Mouse (Mus musculus): ENCODE measurements around the gene Slc16a11.
A peak's percentile ranks its signal among the peaks of the same experiment; 100 is the strongest.

Slc16a11 gene

GRCm38 (mm10) chr11:70200036-70200608, 12.4 kb upstream of the Slc16a11 start:
- no peak for DNase-seq (ENCODE audit: low read depth)

DNA sequence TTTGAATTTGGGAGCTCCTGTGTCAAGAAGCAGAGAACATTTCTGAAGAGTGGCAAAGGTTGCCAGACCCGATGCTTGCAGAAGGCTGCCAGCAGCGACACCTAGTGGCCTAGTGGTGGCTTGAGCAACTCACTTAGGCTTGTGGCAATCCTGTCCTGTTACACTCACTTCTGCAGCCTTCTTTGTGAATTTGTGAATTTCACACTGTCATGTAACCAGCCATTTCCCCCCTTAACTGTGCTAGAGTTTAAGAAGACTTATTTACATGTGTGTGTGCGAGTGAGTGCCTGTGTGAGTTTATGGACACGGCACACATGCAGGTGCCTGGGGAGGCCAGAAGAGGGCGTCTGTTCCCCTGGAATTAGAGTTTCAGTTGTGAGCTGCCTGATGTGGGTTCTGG, 10.9 kb upstream of the Slc16a11 start:
- DNase-seq (ENCODE audit: low read depth) = peak; percentile 63

DNA sequence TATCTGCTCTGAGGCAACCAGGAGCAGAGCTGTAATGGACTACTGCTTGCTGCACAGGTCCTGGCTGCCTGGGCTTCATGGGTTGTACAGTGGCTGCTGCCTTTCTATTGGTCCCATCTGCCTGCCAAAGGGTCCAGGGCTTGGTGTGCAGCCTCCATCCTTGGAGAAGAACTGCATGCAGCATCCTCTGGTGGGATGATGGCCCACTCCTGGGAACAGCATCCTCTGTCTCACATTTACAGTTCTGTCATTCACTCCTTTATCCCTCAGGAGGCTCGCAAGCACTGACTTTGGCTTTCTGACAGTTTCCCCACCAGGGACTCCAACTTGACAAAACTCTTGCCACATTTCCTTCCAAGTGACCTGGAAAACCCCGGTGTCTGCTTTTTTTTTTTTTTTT, 5.8 kb upstream of the Slc16a11 start:
- DNase-seq (ENCODE audit: low read depth) = no peak

- DNase-seq (ENCODE audit: low read depth) = no peak
Measured at GRCm38 (mm10) chr11:70207283-70207682, 5.3 kb upstream of the Slc16a11 start.

DNA sequence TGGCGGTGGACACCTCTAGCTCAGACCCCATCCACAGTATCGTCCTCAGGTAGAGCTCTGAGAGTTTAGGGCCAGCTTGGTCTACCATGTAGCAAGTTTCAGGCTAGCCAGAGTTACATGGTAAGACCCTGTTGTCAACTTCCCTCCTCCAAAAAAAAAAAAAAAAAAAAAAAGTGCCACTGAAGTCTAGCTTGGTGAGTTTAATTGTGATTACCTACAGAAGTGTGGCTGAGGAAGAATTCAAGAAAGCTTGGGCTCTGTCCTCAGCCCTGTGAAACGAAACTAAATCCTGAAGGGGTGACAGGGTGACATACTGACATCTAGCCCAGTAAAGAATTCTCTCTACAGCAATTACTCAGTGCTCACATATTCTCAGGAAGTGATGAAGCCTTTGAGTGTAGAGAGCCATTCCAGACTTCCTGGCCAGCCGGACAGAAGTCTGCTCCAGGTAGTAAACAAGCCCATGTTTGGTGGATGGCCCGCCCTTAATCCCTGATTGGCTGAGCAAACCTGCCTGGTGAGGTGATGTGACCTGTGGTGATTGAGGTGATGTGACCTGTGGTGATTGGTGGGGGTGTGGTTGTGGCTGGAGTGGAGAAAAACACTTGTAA, 3.7 kb upstream of the Slc16a11 start:
- DNase-seq (ENCODE audit: low read depth) = no peak

- DNase-seq (ENCODE audit: low read depth) = no peak
Measured at GRCm38 (mm10) chr11:70210681-70211080, 1.9 kb upstream of the Slc16a11 start.

DNA sequence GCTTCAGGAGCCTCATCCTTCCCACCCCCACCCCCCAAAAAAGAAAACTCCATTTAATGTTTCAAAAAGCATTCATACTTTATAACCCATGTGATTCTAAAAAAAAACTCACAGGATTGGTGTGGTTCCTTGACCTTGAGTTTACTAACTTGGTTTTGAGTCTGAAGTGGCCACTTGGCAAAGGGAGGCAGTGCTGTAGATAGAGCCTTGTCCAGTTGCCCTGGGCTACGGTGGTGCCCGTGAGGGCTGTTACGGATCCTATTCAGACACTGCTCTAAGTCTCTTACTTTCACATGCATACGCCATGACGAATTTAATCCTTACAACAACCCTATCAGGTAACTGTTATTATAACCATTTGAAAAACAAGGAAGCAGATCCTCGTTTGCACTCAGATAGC, 580 bp upstream of the Slc16a11 start:
- DNase-seq (ENCODE audit: low read depth) = no peak

DNA sequence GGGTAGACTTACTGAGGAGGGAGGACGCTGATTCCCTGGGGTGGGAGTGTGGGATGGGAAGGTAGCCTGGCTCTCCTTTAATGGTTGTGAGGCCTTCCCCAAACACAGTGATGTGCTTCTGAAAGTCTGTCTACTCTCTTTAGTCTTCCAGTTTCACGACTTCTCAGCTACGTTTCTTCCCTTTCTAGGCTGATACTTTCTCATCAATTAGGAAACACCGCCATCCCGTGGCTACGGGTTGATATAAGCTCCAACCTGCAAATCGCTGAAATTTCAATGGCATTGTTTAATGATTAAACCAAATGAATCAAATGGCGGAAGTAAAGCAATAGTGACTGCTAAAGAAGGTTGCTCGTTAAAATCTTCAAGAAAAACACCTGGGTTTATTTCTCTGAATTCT, 344 bp downstream of the Slc16a11 start:
- DNase-seq (ENCODE audit: low read depth) = no peak

DNA sequence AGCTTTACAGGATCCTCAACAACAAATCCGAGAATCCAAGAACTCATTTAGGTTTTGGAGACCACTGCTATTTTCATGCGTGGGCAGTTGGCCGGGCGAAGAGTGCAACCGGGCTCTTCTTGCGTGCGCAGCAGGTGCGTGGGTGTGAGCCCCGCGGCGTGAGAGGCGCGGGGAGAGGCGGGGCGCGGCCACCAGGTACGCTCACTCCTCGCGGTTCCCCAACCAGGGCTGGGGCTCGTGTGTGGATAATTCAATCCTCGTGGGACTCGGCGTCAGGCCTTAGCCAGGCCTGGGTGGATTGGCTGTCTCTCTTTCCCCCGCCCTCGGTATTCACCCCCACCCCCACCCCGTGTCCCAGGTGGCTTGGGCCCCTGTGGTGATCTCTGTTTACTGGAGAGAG, 1.2 kb downstream of the Slc16a11 start:
- DNase-seq (ENCODE audit: low read depth) = no peak

GRCm38 (mm10) chr11:70214191-70214855, 1.8 kb downstream of the Slc16a11 start:
- no peak for DNase-seq (ENCODE audit: low read depth)

DNA sequence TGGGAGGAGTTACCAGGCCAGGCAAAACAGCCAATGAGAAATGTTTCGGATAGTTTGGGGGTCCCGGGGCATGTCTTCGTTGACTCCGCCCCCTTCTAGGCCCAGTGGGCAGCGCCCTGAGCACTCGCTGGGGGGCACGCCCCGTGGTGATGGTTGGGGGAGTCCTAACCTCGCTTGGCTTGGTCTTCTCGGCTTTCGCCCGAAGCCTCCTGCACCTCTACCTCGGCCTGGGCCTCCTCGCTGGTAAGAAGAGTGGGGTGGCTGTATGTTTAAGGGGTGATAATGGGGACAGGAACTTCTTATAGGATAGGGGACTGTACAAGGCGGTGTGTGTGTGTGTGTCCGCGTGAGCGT, 2.3 kb downstream of the Slc16a11 start:
- DNase-seq (ENCODE audit: low read depth) = no peak

DNA sequence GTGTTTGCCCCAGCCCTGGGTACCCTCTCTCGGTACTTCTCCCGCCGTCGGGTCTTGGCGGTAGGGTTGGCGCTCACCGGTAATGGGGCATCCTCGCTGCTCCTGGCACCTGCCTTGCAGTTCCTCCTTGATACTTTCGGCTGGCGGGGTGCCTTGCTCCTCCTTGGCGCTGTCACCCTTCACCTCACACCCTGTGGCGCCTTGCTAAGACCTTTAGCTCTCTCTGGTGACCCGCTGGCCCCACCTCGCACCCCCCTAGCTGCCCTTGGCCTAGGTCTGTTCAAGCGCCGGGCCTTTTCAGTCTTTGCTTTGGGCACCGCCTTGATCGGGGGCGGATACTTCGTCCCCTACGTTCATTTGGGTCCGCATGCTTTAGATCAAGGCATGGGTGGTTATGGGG, 2.7 kb downstream of the Slc16a11 start:
- no peak for DNase-seq (ENCODE audit: low read depth)

GRCm38 (mm10) chr11:70216103-70216502, 3.6 kb downstream of the Slc16a11 start:
- no peak for DNase-seq (ENCODE audit: low read depth)

GRCm38 (mm10) chr11:70218039-70218438, 5.5 kb downstream of the Slc16a11 start:
- no peak for DNase-seq (ENCODE audit: low read depth)

GRCm38 (mm10) chr11:70218741-70219470, 6.4 kb downstream of the Slc16a11 start:
- DNase-seq (ENCODE audit: low read depth) = no peak

- DNase-seq (ENCODE audit: low read depth) = no peak
Measured at GRCm38 (mm10) chr11:70219873-70220272, 7.3 kb downstream of the Slc16a11 start.

- DNase-seq (ENCODE audit: low read depth) = no peak
Measured at GRCm38 (mm10) chr11:70220323-70220722, 7.8 kb downstream of the Slc16a11 start.

DNA sequence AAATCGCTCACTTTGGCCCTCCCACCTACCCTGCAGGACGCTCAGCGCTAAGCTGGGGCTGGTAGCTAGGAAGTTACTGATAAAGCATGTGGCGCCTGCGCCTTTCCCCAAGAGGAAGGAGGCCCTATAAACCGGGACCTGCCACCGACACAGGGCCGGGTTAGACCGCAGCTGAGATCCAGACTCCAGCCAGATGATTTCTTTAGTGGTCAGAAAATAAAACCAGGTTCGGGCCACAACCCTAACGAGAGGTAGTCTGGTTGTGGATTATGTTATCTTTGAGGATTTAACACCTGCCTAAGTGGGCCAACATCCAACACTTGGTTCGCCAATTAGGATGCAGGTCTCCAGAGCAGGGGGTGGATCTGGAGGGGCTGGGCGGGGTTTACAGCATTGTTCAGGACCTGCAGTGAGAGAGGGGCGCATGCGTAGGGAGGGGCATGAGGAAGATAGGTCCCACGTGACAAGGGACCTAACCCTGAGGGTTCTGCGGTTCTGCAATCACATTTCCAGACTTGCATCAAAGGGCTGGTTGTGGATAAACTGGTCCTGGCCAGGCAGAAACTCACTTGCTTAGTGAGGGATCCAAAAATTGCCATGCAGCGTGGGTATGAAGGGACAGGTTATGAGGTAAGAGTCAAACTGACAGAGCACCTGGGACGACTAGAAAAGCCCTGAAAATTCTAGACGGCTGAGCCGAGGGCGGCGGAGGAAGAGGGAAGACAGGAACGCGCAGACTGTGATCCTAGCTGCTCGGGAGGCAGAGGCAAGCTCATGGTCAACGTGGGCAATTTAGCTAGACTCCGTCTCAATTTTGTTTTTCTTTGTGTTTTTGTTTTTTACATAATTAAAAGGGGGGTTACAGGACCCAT, 8.4 kb downstream of the Slc16a11 start, which contains the start of gene Slc16a13:
TSS of gene Slc16a13 (minus strand) at position 334 of the 872 bp plus-strand sequence.
- DNase-seq (ENCODE audit: low read depth) = peak; percentile 97

DNA sequence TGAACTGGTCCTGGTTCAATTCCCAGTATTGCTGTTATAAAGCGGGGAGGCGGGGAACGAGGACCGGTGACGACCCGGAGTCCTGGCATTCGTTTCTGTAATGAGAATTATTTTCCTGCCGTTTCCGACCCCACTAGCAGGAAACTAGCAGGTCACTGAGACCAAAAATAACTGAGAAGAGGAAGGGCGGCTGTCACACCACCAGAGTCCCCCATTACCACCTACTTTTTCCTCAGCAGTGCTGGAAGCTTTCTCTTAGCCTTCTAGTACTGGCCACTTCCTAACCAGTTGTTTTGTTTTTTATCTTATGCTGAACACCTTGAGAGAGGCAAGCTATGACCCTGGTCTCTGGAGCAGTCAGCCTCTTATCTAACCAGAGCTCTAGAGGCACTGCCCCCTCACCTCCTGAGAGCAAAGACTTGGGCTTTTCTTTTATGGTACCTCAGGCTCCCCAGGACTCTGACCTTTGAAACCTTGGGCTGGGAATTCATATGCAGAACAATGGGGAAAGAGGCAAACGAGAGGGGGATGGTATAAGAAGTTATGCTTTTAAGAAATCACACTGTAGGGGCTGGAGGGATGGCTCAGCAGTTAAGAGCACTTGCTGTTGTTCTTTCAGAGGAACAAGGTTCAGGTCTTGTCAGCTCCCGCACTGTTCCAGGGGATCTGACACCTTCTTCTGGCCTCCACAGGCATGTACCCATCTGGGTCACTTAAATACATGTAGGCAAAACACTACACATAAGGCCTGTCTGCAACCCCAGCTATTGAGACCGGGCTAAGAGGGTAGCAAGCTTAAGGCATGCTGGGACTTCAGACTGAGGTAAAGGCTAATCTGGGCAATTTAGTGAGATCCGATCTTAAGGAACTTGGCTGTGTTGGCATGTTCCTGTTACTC, 9.3 kb downstream of the Slc16a11 start:
- peak; percentile 65 for DNase-seq (ENCODE audit: low read depth)

GRCm38 (mm10) chr11:70223724-70224123, 11.2 kb downstream of the Slc16a11 start:
- no peak for DNase-seq (ENCODE audit: low read depth)

Data from c-Kit-positive CD71-positive TER-119-negative erythroid progenitor cells, embryonic 14.5 days (primary cell).